Mouse (Mus musculus) embryo, embryonic 9.5 days (tissue): ENCODE data around the gene Gon7.

Experiments used
- DNase-seq: peaks from one replicate; pipeline ENCODE4 v3.0.0-alpha.2; 2017; ENCODE audit errors: extremely low spot score

The Gon7 gene

DNA sequence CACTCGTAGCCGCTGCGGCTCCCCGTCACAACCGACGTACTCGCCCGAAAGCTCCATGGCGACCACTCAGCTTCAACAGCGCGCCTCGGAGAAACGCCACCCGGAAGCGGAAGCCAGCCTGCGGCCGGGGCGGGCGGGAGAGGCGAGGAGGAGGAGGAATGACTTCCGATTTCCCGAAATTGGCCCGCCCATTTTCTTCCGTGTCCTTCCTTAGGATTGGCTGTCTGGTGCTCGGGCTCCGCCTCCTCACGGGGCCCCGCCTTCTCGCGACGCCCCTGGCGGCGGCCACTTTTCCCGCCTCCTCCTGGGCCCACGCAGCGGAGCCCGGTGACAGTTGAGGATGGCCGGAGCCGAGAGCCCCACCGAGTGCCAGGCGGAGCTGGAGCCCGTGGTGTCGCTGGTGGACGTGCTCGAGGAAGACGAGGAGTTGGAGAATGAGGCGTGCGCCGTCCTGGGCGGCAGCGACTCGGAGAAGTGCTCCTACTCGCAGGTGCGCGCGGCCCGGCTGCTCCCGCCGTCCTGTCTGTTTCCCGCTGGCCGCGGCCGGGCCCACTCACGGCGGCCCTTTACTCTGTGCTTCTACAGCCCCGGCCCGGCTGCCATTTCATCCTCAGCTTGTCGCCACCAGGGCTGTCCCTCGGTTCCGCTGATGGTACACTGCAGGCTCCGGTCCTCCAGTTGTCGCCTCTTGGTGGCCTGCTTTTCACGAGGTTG is at the start of gene Gon7, which contains the start of the genes Gm28051 and Ubr7:
Gene Gon7, minus strand, starts transcription at position 115 of the 714 bp plus-strand sequence.
Gene Gm28051, minus strand, starts transcription at position 77 of the 714 bp plus-strand sequence.
Gene Ubr7, plus strand, starts transcription at position 279 of the 714 bp plus-strand sequence.
- DNase-seq = peak; percentile 96

DNA sequence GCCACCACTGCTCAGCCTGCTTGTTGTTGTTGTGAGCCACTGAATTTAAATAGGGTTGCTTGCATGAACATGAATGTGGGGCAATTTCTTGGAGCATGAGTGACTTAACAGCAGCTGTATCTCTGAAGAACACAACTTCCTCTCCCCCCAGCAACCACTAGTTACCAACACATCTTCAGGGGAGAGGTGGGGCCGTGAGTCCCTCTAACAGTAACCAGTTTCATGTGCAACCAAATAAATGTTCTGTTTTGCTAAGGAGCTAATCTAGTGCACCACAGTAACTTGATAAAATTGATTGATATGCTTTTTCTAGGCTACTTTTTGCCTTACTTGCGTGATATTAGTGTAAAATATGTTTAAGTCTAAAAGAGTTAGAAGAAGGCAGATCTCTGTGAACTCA is 41.9 kb upstream of the Gon7 start:
- DNase-seq = no peak

DNA sequence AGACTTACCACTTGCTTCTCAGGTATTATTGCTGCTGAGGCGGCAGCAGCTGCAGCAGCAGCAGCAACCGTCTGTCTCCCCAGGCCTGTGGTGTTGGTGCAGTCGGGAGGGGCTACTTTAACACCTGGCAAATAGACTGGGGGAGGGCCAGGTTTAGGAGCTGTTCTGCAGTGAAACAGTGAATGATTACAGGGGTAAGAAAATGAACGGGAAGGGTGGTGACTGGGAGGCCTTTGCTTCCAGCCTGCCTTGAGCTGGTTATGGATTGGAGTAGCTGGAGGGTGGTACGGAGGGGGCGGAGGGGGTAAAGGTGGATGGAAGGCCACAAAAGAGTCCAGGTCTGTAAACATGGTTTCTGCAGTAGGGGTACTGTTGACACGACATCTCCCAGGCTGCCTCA is 30.3 kb upstream of the Gon7 start:
- no peak for DNase-seq

GRCm38 (mm10) chr12:102785593-102785985 is 28.0 kb upstream of the Gon7 start:
- no peak for DNase-seq

- DNase-seq = no peak
These were observed 27.4 kb upstream of the Gon7 start for GRCm38 (mm10) chr12:102784899-102785592.

- DNase-seq = no peak
These were observed 25.2 kb upstream of the Gon7 start for GRCm38 (mm10) chr12:102782841-102783240.

DNA sequence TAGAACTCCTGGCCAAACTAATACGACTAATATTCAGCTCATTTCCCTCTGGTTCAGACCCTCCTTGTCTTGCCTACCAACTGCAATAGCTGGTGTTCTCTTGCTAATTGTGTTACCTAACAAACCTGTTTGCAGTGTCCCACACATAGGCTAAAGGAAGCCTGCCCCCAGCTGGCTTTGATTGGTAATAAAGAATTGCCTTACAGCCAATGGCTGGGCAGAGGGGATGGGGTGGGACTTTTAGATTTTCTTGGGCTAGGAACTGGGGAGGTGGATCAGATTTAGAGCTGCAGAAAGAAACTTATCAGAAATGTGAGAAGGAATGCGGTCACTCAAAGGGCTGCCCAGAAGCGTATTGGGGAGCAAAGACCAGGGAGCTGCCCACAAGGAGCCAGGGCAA is 21.8 kb upstream of the Gon7 start:
- no peak for DNase-seq

- no peak for DNase-seq
These were observed 20.5 kb upstream of the Gon7 start for GRCm38 (mm10) chr12:102778151-102778550.

GRCm38 (mm10) chr12:102776035-102776434 is 18.4 kb upstream of the Gon7 start:
- DNase-seq = no peak

DNA sequence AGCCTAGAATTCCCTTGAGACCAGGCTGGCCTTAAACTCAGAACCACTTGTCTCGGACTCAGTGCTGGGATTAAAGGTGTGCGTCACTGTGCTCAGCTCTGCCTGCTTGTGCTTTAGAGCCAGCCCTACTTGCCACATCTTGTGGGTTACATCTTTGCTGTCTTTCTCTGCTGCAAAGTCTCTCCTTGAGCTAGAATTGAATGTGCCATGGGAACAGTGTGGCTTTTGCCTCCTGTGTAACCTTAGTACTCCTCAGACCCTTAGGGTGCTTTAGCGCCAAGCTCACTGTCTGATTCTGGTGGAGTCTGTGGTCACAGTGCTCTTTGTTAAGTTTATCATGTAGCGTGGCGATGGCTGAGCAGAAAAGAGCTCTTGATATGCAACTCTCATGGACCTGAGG is 15.1 kb upstream of the Gon7 start:
- DNase-seq = no peak

DNA sequence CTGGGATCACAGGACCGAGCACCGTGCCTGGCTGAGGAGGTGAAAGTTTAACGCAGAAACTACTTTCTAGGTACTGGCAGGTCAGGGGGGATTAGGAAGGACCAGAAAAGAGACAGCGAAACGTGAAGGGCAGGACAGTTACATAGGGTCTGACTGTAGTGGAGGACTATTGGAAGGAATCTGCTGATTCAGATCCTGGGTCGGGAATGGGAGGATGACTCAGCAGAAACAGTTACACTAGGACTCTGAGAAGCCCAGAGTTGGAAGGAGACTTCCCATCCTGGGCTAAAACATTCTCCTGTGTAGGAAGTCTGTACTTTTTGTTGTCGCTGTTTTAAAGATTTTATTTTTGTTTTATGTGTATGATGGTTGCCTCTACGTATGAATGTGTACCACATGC is 14.0 kb upstream of the Gon7 start:
- DNase-seq = no peak

GRCm38 (mm10) chr12:102769000-102769399 is 11.4 kb upstream of the Gon7 start:
- no peak for DNase-seq

- no peak for DNase-seq
These were observed 6.1 kb upstream of the Gon7 start for GRCm38 (mm10) chr12:102763696-102764095.

GRCm38 (mm10) chr12:102761668-102762067 is 4.1 kb upstream of the Gon7 start:
- no peak for DNase-seq

DNA sequence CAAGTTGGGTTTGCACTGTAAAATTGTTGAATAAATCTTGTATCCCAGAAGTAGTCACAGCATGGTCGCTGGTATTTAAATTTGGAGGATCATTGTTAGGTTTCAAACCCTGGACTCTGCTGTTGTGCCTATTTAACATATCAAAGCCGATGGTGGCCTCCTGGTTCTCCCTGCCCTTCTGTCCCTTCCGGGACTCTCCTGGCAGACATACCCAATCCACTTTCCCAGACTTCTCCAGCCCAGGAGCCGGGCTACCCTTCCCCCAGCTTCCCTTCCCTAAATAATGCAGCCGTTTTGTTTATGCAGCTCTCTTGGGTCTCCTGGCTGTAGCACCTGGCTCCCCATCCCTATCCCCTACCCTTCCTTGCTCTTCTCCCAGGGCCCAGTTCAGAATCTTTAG is 1.3 kb upstream of the Gon7 start:
- no peak for DNase-seq

DNA sequence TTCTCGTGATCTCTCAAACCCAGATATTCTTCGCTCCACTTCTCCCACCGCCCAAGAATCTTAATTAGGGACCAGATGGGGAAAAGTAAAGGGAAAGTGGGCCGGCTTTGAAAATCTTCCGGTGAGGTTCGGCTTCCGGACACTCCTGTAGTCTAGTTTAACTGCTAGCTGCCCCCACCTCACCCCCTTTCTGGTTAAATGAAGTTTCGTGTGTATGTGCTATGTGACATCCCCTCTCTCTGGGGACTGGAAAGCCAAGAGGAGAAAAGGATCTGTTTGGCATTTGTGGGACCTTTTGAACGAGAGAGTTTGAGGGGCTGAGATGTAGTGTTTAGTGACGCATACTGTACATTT is 777 bp upstream of the Gon7 start, which contains the start of gene Gm20604:
Gene Gm20604, minus strand, starts transcription at position 270 of the 354 bp plus-strand sequence.
- DNase-seq = no peak

DNA sequence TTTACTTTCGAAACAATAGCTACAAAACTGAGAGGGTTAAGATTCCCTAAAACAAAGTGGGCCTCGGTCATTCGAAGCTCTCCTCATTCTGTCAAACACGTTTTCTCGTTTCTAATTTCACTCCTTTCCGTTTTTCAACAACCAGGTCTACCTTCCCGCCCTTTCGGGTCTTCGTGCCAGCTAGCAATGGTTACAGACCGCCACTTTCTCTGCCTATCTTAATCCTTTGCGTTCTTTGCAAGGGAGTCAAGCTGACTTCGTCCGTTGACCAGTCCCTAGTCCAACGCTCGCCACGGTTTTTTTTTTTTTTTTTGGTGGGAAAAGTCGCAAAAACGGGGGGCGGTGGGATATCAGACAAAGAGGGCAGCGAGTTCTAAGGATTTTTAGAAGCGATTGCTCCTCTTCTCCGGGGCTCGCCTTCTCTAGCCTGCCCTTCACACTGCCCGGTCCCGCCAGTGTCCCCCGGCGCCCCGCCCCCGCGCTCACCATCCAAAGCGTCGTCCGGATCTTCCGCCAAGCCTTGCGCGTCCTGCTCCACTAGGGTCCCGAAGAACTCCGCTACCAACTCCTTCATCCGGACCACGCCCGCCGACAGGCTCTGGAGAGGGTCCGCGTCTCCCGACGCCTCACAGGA is 431 bp downstream of the Gon7 start:
- DNase-seq = no peak

GRCm38 (mm10) chr12:102756304-102756703 is 1.3 kb downstream of the Gon7 start:
- peak; percentile 25 for DNase-seq

DNA sequence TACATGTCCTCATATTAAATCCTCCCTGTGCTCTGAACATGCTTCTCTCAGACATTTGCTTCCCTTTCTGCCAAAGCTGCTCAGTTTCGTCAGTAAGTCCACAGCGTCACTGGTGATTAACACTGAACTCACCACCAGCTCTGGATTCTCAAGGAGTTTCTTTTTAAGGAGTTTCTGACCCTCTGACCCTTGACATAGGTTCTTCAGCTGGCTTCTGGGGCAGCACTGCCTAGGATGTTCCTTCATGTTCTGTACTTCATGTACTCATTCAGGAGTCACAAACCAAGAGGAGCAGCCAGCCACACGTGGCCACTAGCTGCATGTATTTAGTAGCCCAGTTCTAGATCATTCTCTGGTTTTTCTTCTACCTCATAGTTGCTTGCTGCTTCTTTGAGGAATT is 9.3 kb downstream of the Gon7 start:
- no peak for DNase-seq

GRCm38 (mm10) chr12:102744839-102745238 is 12.8 kb downstream of the Gon7 start:
- no peak for DNase-seq

GRCm38 (mm10) chr12:102743589-102744574 is 13.7 kb downstream of the Gon7 start, which contains the start of the genes Moap1 and Tmem251:
Moap1 (minus strand) TSS chr12:102743661.
Tmem251 (plus strand) TSS chr12:102743762.
- DNase-seq = peak; percentile 91
